Mouse (Mus musculus): ENCODE data around the gene Slc38a4.

The Slc38a4 gene

DNA sequence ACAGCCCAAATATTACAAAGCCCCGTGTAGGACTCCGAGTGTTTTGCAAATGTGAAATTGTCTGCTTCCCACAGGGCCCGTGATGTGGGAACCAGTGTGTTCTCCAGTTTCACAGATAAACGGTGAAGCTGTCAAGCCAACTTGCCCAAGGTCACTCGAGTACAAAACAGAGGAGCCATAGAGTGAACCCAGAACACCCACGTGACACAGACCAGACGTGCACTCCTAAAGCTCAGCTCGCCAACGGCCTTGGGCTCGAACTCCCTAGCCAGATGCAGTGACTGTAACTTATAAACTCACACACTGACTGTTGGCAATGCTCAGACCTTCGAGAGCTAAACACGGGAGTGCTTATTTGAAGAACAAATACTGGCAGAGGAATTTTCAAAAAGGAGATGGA lies 5.3 kb downstream of the Slc38a4 start:
- no peak for DNase-seq

DNA sequence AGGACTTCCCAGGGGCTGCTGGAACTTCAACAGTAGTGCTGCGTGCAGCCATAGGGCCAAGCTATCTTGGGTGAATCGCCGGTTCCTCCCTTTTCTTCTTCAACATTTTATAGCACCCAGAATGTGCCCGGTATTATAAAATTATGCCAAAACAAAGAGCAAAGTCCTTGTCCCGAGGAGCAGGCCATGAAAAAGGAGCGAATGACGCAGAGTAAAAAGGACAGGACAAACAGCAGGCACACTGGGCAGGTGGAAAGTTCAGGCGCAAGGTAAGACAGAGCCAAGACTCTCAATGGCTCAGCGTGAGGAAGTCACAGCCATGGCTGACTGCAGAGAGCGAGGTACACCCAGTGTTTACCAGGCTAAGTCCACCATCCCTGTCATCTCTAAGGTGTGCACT lies 5.7 kb downstream of the Slc38a4 start:
- DNase-seq = no peak

DNA sequence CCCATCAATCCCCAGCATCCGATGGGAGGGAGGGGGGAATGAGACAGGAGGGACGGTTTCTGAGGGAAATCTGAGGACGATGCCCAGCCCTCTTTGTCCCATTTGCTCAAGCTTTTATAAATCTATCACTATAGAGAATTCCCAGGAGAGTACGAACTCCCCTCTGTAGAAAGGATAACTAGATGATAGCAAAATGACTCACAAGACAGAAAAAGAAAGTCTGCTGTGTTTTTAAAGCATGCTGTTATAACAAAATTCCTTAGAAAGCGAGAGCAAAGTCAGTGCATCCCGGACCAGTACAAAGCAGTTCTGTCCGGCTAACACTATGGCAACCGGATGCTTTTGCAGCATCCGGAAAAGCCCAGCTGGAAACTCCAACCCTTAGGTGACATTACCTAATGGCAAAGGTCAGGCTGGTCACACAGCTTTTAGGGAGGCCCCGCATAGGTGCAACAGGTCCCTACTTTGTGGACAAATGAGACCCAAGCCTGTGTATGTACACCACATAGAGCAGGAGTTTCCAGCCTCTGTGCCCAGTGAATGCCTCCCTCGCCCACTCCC lies 6.4 kb downstream of the Slc38a4 start:
- no peak for DNase-seq

DNA sequence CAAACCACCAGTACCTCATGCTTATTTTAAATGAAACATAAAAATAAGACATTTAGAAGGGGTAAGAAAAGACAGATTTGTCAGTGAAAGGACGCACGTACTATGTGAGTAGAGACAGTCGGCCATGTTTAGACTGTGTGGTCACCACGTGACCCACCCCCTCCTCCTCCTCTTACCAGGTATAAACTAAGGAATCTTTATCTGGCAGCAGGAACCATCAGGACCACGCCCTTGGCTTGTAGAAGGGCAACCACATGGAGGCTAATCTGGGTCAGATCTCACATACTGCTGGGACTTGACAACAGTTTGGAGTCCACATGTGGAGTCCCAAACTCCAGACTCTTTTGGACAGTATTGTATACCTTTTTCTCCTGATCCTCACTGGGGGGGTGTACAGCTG lies 7.5 kb downstream of the Slc38a4 start:
- no peak for DNase-seq

DNA sequence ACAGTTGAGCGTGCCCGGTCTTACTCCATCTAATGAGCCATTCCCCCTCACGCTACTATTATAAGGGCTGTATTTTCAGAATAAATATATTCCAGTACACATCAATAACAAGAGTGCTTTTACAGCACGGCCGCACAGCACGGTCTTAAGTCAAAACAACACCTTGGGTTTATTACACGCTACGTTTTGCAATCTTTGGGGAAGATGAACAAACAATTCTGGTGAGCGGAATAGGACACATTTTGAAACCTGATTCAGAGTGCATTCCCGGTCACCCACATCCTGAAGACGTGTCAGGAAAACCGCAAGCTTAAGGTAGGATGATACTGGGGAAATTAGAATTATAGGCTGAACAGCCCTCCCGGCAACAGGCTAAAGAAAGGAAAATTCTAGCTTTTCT lies 11.8 kb downstream of the Slc38a4 start:
- DNase-seq = no peak

DNA sequence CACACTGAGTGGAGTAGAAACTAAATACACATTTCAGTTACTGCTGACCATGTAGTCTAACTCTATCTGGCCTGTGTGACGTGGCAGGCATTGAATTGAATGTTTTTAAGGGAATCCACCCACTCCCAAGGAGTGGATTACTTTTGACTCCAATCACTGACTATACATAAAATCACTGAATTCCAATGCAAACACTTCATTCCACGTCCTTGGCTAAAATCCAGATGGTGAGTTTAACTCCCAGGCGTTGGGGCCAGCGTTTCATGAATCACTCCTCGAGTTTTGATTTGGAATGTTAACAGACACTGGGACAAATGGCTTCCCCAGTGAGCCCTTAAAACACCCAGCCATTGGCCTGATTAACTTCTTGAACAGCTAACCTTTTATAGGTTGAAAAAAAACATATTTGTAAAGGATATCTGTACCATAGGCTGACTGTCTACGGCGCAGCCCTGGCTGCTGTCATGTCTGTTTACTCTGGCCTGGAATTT lies 13.7 kb downstream of the Slc38a4 start:
- no peak for DNase-seq

DNA sequence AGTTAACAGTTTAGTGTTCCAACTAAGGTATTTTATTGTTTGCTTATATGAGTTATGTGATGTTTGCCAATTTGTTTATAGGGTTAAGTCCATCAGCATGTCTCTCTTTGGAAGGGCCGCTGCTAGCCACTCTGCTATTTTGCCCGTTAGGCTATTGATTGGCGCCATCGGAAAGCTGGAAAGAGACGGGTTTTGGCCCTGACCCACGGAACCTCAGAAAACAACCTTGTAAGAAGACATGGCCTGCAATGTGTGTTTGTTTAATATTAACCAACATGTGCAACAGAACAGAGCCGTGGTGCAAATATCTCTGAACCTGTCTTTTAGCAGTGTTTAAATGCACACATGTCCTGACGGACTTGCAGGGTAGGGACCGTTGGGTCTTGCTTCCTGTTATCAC lies 14.6 kb downstream of the Slc38a4 start:
- no peak for DNase-seq

DNA sequence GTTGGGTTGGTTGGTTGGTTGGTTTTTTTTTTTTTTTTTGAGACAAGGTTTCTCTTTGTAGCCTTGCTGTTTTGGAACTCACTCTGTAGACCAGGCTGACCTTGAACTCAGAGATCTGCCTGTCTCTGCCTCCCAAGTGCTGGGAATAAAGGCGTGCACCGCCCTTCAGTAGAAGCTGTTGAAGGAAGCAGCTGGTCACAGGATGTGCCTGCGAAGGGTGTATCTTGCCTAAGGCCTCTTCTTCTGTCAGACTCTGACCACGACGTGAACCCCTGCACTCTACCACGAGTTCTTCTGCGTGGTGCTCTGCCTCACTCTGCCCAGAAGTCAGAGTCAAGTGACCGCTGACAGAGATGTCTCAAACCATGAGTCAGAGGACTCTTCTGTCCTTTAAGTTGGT lies 18.0 kb downstream of the Slc38a4 start:
- no peak for DNase-seq

DNA sequence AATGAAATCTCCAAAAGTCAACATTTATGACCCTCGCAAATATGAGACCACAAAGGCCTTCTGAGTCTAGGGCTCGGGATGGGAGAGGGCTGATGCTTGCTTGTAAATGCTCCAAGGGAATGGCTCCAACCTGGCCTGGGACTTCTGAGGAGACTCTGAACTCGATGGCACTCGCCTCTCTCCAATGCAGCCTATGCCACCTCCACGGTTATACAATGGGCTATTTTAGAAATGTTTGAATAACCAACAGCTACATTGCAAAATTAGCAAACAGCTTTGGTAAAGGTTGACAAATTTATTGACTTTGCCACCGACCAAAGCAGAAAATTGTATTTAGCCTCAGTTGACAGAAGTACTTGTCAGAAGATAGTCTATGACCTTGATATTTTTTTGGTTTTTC lies 19.9 kb downstream of the Slc38a4 start:
- DNase-seq = no peak

DNA sequence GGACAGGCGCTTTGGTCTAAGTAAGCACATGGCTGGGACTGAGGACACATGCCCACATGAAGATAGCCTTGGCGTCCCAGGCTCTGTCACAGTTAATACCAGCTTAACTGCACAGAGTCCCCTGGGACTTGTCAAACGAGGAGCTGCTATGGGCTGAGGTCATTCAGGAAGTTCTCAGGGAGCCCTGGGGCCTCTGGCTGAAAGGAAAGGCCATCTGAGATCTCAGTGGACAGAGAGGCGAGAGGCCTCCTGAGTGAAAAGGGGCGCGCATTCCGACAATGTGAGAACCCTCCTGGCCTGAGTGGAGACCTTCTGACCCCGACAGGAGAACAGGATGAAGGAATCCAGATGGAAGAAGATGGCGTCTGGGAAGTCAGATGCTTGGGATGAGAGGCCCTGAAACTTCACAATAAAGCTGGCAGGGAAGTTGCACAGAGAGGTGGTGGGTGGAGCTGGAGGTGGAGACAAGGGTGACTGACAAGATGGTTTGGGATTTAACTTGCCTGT lies 22.2 kb downstream of the Slc38a4 start:
- no peak for DNase-seq

DNA sequence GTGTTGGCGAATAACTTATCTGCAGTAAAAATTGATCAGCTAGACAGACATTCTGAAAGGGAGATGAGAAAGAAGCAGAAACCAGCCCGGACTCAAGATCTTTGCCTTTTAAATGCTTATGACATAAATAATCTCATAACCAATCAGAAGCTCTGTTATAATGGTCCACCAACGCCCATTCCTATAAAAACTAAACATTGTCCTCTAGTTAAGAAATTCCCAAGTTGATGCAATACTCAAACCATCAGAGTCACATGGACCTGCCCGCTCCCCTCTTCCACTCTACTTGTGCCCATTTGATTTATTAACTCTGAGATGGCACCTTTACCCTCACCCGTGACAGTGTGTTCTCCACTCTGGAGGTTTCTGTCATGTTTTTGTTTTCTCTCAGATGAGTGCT lies 23.9 kb downstream of the Slc38a4 start:
- no peak for DNase-seq

DNA sequence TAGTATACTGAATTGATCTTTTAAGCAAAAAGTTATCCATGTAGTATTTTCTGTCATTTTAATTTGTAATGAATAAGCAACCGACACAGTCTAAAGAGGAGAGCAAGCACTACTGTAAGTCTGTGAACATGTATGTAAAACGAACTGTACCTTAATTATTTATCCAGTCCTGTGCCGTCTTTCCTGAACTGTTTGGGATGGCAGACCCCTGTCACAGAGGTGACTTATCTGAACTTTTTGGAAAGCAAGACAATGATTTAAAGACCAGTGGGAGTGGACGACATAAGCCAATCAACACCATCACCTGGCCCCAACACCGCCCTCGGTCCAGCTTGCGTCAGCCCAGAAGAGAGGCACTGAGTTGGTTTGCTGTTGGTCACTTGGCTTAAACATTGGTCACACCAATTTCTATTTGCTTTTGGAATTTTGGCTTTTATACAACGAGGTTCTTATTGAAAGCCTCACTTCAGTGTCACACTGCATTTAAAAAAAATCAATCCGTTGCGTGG lies 24.7 kb downstream of the Slc38a4 start:
- DNase-seq = no peak

DNA sequence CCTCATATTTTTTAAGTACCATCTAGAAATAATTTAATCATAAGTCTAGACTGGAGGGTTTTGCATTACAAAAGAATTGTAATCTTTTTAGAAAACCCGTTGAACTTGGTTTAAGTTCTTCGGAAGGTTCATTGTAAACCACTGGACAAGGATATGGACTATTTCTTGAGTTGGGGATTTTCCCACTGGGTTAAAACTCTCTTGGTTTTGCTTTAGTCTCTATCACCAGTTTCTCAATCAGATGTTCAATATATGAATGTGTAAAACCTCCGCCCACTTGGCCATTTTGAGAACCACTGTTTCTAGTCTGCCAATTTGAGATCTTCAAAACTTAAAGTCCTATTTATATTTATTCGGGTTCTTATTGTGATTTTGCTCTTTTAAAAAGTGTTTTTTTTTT lies 25.6 kb downstream of the Slc38a4 start:
- no peak for DNase-seq

DNA sequence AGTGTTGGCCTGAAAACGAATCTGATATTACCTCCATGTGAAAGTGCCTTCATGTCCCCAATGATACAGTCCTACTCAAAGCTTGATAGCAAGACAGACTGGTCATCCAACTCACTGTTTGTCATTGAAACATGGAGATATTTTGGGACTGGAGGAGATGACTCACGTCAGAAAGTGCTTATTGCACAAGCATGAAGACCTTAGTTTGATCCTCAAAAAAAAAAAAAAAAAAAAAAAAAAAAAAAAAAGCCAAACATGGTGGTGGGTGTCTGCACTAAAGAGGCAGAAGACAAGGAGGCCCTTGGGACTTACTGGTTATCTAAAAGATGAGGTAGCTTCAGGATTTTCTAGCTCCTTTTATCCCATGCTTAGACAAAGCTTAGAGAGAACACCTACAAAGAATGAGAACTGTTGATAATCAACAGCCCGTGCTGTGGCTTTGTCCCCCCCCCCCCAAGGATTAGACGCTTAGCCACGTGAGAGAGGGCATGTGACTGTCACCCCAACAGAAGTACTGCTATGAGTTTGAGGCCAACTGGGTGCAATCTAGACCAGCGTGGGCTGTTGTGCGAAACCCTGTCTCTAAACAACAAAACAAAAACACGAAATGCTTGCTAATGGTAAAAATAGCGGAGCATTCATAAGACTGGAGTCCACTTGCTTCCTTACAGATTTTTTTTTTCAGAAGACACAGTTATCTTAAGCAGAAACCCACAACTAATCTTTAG lies 26.5 kb downstream of the Slc38a4 start:
- DNase-seq = no peak

DNA sequence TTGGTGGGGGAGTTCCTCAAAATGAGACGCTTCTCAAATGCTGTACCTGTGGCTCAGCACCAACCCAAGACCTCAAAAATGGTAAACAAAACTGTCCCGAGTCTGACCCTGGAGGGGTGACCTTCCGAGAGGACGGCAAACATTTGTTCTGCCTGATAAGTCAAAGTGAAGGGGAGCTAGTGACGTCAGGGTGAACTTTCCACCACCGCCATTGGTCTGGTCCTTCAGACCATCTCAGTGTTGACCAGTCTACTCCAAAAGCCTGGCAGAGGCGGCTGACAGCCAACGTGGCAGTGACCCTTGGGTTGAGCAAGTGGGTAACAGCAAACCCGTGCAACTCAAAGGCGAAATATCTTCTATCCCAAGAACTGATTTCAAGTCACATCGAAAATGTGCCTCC lies 27.1 kb downstream of the Slc38a4 start:
- no peak for DNase-seq

DNA sequence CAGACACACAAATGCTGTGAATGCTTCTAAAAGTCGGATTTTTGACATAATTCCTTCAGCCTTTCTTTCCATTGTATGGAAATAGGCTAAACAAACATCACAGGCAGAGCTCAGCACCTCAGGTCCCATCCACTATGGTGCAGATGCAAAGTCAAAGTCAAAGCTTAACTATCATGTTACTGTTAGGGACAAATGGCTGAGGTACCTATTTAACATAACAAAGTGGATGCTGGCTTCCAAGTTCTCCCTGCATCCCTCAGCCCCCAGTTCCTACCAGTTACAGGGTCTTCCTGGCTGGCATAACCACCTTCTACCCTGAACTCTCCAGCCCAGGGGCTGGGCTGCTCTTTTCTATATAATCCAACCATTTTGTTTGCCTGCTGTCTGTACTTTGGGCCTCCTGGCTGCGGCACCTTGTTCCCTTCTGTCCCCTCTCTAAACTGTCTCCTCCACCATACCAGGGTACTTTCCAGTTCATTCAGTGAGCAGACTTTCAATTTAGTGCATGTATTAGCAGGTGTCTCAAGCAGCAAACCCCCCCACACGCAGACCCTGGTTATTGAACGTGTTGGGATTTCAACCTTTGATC lies 27.6 kb downstream of the Slc38a4 start:
- DNase-seq = no peak

DNA sequence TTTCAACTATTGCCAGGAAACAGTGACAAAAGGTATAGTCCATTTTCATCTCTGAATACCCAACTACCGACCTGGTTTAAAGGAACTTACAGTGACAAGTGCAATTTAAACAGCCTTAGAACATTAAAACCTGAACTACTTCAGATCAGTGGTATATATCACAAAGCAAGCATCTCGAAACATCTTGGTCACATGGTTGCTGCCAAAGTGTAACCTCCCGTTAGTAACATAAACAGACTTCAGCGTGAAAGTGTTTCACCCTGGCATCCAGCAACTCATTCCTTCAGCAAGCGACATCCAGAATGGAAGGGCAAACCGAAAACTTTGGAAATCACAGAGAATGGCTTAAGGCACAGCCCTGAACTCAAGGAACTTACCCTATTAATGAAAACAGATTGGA lies 29.1 kb downstream of the Slc38a4 start:
- DNase-seq = no peak

DNA sequence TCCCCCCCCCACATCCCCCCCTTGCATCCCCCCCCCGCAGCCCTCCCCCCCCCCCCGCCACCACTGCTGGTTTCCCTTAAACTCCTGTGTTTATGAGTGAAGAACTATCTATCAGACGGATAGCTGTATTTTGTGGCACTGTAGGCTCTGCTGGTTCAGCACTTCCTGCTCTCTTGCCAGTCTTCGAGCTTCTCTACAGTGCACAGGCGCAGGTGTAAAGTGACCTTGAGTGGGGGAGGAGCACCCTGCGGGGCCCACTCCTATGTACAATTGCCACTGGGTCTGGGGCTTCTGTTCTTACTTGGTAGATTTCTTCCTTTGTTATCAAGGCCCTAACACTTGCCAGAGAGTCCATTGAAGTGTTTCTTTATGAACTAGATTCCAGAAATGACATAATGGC lies 33.0 kb downstream of the Slc38a4 start:
- DNase-seq = no peak

DNA sequence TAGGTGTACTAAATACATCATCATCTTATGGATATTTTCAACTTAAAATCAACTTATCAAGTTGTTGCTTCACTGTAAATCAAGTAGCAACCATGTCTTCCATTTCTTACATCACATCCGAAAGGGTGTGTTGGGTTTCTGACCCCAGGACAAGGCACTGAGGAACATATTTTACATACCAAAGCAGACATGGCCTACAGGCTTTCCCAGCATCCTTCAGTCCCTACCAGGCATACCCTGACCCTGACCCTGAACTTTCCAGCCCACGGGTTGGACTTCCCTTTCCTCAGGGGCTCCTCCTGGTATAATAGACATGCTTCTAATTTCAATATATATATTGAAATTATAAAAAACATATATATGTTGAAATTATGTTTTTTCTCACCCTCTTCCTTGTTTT lies 33.5 kb downstream of the Slc38a4 start:
- no peak for DNase-seq

DNA sequence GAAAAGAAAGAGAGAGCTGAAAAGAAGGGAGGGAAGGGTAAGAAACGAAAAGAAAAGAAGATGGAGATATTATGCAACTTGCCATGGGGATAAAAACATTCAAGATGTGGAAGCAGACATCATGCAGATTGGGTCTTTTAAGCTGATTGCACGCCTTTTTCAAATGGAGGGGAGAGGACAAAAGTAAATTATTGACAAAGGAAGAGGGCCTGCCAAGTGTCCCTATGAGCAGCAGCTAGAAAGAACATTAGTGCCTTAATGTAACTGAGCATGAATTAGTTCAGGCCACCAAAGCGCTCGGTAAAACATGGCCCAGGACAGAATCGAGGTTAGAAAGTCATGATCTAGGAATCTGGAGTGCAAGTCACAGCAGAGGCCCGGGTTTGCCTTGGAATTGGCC lies 35.5 kb downstream of the Slc38a4 start:
- peak; percentile 30 for DNase-seq

DNA sequence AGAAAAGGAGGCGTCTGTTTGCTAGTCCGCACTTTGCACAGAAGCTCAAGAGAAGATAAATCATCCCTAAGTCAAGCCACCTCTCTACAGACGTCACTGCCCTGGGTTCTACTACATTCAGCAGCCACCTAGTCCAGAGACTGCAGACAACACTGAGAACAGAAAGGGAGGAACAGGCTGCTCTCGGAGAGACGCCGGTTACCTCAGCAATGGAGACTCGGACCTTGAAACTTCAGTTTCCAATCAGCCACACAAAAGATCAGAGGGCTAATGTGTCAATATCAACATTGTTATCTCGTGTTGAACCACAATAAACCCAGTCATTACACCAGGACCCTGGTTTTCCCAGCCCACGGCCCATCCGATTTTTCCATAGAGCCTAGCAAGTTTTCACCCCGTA lies 36.4 kb downstream of the Slc38a4 start:
- DNase-seq = no peak

DNA sequence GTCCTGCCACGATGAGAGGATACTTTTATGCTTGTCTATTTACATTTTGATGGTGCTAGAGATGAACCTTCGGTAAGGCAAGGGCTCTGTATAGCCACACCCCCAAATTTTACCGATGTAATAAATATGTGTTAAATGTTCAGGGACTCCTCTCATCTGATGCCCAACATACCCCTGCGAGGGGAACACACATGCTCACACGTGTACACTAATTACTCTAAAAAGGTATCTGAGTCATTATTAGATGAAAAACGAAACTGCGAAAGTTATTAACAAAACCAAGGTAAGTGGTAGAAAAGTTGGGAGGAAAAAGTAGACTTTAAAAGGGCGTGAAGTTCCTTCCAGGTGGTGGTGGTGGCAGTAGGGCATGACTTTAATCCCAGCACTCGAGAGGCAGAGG lies 38.6 kb downstream of the Slc38a4 start:
- no peak for DNase-seq

DNA sequence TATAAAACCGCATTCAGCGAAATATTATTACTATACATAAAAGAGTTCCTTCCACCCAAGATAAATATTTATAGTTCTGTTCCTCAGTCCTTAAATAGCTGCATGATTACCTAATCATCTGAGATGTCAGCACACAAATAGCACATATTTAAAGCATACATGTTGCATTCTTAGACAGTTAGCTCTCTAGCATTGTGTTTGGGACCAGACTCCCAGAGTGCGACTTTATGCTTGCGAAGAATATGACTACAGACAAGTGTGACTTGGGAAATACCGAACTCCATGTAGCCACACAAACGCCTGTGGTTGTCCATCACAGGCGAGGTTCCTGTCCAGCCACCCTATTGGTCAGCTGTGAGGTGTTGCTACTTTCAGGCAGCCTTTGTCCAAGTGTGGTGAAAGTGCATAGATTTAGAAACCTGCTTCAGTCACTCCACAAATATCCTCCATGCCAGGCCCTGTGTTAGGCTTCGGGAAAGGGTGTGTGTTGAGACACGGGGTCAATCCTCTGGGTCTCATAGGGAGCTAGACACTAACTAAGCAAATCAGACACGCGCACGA lies 40.6 kb downstream of the Slc38a4 start:
- no peak for DNase-seq

Data from kidney, adult 11 months (tissue).